Mouse (Mus musculus): ENCODE results near the gene Fgf22. TPM values are rescaled to one million over a fixed set of nuclear protein-coding genes. Genes with fewer than 3 reads are reported as not detected.
A peak's percentile ranks its signal among the peaks of the same experiment; 100 is the strongest.
"Not testable (repeated sequence)": the region's sequence is repeated elsewhere in the genome, so short reads cannot be mapped to it uniquely, and the experiment has no call there.

Fgf22 gene
- polyA plus RNA-seq, 1 experiment from 2014 or later = 0.80 TPM

- Histone ChIP-seq H3K4me1 (peaks cover 10% of the 10 kb centered on the region), H3K4me2 (no peak overlapping the region), H3K9me3 (no peaks in the 10 kb centered on the region), H3K9ac (0 out of 2 replicates have a peak overlapping the region, but pooled peaks have one; percentile 68), H3K27me3 (no peaks in the 10 kb centered on the region), H3K4me3 (no peak overlapping the region), H3K36me3 (peaks cover 51% of the 10 kb centered on the region), H3K27ac (no peak overlapping the region)
- 65% methylated on average over 3 of the region's 3 CpGs for WGBS
- ATAC-seq (ENCODE audit: insufficient number of reproducible peaks, insufficient read depth, low FRiP score, low TSS enrichment, low read depth) = no peak
Measured at GRCm38 (mm10) chr10:79755854-79756253, 978 bp downstream of the Fgf22 start.

- Histone ChIP-seq H3K4me3 (no peak overlapping the region), H3K9ac (no peak overlapping the region), H3K27me3 (no peaks in the 10 kb centered on the region), H3K27ac (no peak overlapping the region), H3K9me3 (no peaks in the 10 kb centered on the region), H3K4me2 (no peak overlapping the region), H3K4me1 (peaks cover 10% of the 10 kb centered on the region), H3K36me3 (peaks cover 59% of the 10 kb centered on the region)
- no peak for ATAC-seq (ENCODE audit: insufficient number of reproducible peaks, insufficient read depth, low FRiP score, low TSS enrichment, low read depth)
- WGBS = 91% methylated on average over 24 of the region's 24 CpGs
Measured at GRCm38 (mm10) chr10:79756660-79757059, 1.8 kb downstream of the Fgf22 start.

- WGBS = 88% methylated on average over 1 of the region's 1 CpGs
- H3K27me3 ChIP-seq; H3K4me2 ChIP-seq; ATAC-seq (ENCODE audit: insufficient number of reproducible peaks, insufficient read depth, low FRiP score, low TSS enrichment, low read depth); H3K9me3 ChIP-seq; H3K27ac ChIP-seq; H3K9ac ChIP-seq; H3K4me3 ChIP-seq: not testable (repeated sequence)
- Histone ChIP-seq H3K36me3 (peaks cover 69% of the 10 kb centered on the region), H3K4me1 (peaks cover 20% of the 10 kb centered on the region)
Measured at GRCm38 (mm10) chr10:79759675-79760074, 4.8 kb downstream of the Fgf22 start.

GRCm38 (mm10) chr10:79760603-79761143, 5.8 kb downstream of the Fgf22 start:
- Histone ChIP-seq H3K4me2 (no peak overlapping the region), H3K9ac (no peak overlapping the region), H3K36me3 (peaks cover 67% of the 10 kb centered on the region), H3K9me3 (no peaks in the 10 kb centered on the region), H3K4me1 (peaks cover 20% of the 10 kb centered on the region), H3K4me3 (no peak overlapping the region), H3K27me3 (no peaks in the 10 kb centered on the region), H3K27ac (no peak overlapping the region)
- ATAC-seq (ENCODE audit: insufficient number of reproducible peaks, insufficient read depth, low FRiP score, low TSS enrichment, low read depth) = no peak; the same call in 1 of the 2 replicates
- WGBS = 91% methylated on average over 11 of the region's 11 CpGs

- no peak overlapping the region for H3K9ac ChIP-seq
- no peaks in the 10 kb centered on the region for H3K27me3 ChIP-seq
- no peak overlapping the region for H3K4me3 ChIP-seq
- H3K4me1 ChIP-seq = peaks cover 27% of the 10 kb centered on the region
- no peak overlapping the region for H3K27ac ChIP-seq
- H3K9me3 ChIP-seq = no peaks in the 10 kb centered on the region
- no peak for ATAC-seq (ENCODE audit: insufficient number of reproducible peaks, insufficient read depth, low FRiP score, low TSS enrichment, low read depth)
- no peak overlapping the region for H3K4me2 ChIP-seq
- peaks cover 46% of the 10 kb centered on the region for H3K36me3 ChIP-seq
- 85% methylated on average over 3 of the region's 3 CpGs for WGBS
Measured at GRCm38 (mm10) chr10:79762875-79763274, 8.0 kb downstream of the Fgf22 start.

- WGBS = 78% methylated on average over 7 of the region's 7 CpGs
Measured at GRCm38 (mm10) chr10:79764234-79764633, 9.4 kb downstream of the Fgf22 start.

GRCm38 (mm10) chr10:79765228-79765745, 10.4 kb downstream of the Fgf22 start:
- ATAC-seq (ENCODE audit: insufficient number of reproducible peaks, insufficient read depth, low FRiP score, low TSS enrichment, low read depth) = no peak
- Histone ChIP-seq H3K27ac (no peak overlapping the region), H3K27me3 (peaks cover 2% of the 10 kb centered on the region; the same call in 1 of the 2 replicates), H3K4me3 (peak overlapping the region; percentile 94), H3K4me2 (peak overlapping the region; percentile 86), H3K4me1 (peaks cover 36% of the 10 kb centered on the region), H3K36me3 (peaks cover 24% of the 10 kb centered on the region), H3K9me3 (no peaks in the 10 kb centered on the region), H3K9ac (peak overlapping the region; percentile 97)
- WGBS = 74% methylated on average over 2 of the region's 2 CpGs

More at GRCm38 (mm10) chr10:79764234-79764633, 9.4 kb downstream of the Fgf22 start:
- H3K27ac ChIP-seq = no peak overlapping the region
- H3K27me3 ChIP-seq = no peaks in the 10 kb centered on the region
- peaks cover 32% of the 10 kb centered on the region for H3K36me3 ChIP-seq
- H3K9me3 ChIP-seq = no peaks in the 10 kb centered on the region
- peak overlapping the region; percentile 51 for H3K9ac ChIP-seq
- peaks cover 36% of the 10 kb centered on the region for H3K4me1 ChIP-seq
- H3K4me3 ChIP-seq = no peak overlapping the region; the same call in 1 of the 2 replicates
- no peak for ATAC-seq (ENCODE audit: insufficient number of reproducible peaks, insufficient read depth, low FRiP score, low TSS enrichment, low read depth)
- H3K4me2 ChIP-seq = peak overlapping the region; percentile 18; the same call in 1 of the 2 replicates

- Histone ChIP-seq H3K36me3 (peaks cover 16% of the 10 kb centered on the region), H3K4me3 (peak overlapping the region; percentile 94), H3K4me1 (peaks cover 36% of the 10 kb centered on the region), H3K4me2 (peak overlapping the region; percentile 86), H3K27ac (peak overlapping the region; percentile 91), H3K9me3 (no peaks in the 10 kb centered on the region), H3K27me3 (peaks cover 9% of the 10 kb centered on the region), H3K9ac (peak overlapping the region; percentile 97)
- no peak for ATAC-seq (ENCODE audit: insufficient number of reproducible peaks, insufficient read depth, low FRiP score, low TSS enrichment, low read depth)
- WGBS = 8% methylated on average over 16 of the region's 16 CpGs
Measured at GRCm38 (mm10) chr10:79766001-79766507, 11.2 kb downstream of the Fgf22 start.

GRCm38 (mm10) chr10:79766508-79767325, 11.8 kb downstream of the Fgf22 start, which contains the start of gene Rnf126:
Gene Rnf126, minus strand, starts transcription at chr10:79766952.
- peaks cover 9% of the 10 kb centered on the region for H3K36me3 ChIP-seq
- ATAC-seq (ENCODE audit: insufficient number of reproducible peaks, insufficient read depth, low FRiP score, low TSS enrichment, low read depth) = peak; percentile 82
- H3K9me3 ChIP-seq = no peaks in the 10 kb centered on the region
- H3K27me3 ChIP-seq = peaks cover 9% of the 10 kb centered on the region
- H3K4me3 ChIP-seq = peak within 1 kb of the TSS; percentile 94
- WGBS = under 1% methylated on average over 93 of the region's 101 CpGs
- peak within 1 kb of the TSS; percentile 91 for H3K27ac ChIP-seq
- H3K9ac ChIP-seq = peak within 1 kb of the TSS; percentile 97
- peak within 1 kb of the TSS; percentile 86 for H3K4me2 ChIP-seq
- peaks cover 36% of the 10 kb centered on the region for H3K4me1 ChIP-seq

GRCm38 (mm10) chr10:79767372-79768244, 12.7 kb downstream of the Fgf22 start:
- H3K27me3 ChIP-seq = peaks cover 9% of the 10 kb centered on the region
- peaks cover under 1% of the 10 kb centered on the region; the same call in 1 of the 2 replicates for H3K36me3 ChIP-seq
- H3K9ac ChIP-seq = peak overlapping the region; percentile 97
- peaks cover 36% of the 10 kb centered on the region for H3K4me1 ChIP-seq
- peak; percentile 78 for ATAC-seq (ENCODE audit: insufficient number of reproducible peaks, insufficient read depth, low FRiP score, low TSS enrichment, low read depth)
- peaks cover 6% of the 10 kb centered on the region; the same call in 1 of the 2 replicates for H3K9me3 ChIP-seq
- H3K27ac ChIP-seq = peak overlapping the region; percentile 91
- 11% methylated on average over 40 of the region's 40 CpGs for WGBS
- peak overlapping the region; percentile 94 for H3K4me3 ChIP-seq
- H3K4me2 ChIP-seq = peak overlapping the region; percentile 86
